Mouse (Mus musculus) frontal cortex, postnatal 14 days (tissue): Measurements from ENCODE around the gene Brap.
"Not testable (repeated sequence)": the region's sequence is repeated elsewhere in the genome, so short reads cannot be mapped to it uniquely, and the experiment has no call there.

Experiments used
- DNase-seq, 2 experiments: peaks; one replicate each; pipeline ENCODE4 v3.0.0; 2022; ENCODE audit warnings: low spot score in 2 of 2

The Brap gene

GRCm38 (mm10) chr5:121660059-121660896 lies at the start of gene Brap, which contains the start of gene Acad10:
Gene Brap, plus strand, starts transcription at chr5:121660563.
Gene Acad10, minus strand, starts transcription at chr5:121660514.
- peak; percentile 85 to 89 for DNase-seq

DNA sequence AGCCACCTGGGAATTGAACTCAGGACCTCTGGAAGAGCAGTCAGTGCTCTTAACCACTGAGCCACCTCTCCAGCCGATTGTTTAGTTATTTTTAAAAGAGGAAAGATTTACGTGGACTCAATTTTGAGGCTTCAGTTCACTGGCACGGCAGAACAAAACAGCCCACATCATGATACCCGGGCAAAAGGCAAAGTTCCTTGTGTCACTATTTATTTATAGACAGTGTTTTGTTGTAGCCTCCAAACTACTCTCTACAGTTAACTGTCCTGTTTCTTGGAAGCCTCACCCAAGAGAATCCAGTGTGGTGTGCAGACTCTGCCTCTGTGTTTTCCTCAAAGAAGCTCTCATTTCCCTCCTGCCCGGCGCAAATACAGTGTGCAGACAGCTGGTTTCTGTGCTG lies 48.3 kb upstream of the Brap start:
- no peak for DNase-seq

DNA sequence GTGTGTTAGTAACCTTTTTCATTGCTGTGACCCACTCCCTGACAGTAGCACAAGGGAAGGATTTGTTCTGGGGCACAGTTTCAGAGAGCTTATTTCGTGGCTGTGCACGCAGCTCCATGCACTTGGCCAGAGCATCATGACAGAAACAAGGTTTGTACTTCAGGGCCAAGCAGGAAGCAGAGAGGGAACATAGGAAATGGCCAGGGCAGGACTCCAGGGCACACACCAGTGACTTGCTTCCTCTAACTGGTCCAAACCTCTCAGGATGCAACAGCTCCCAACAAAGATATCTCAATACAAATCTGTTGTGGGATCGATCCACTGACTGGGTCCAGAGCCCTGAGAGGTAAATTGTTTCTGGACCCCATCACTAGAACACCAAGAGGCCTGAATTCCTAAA lies 45.4 kb upstream of the Brap start:
- DNase-seq = not testable (repeated sequence)

GRCm38 (mm10) chr5:121618592-121619513 lies 41.5 kb upstream of the Brap start, which contains the start of gene Acad12:
Gene Acad12, minus strand, starts transcription at chr5:121618938.
- DNase-seq = peak; percentile 49 to 63

DNA sequence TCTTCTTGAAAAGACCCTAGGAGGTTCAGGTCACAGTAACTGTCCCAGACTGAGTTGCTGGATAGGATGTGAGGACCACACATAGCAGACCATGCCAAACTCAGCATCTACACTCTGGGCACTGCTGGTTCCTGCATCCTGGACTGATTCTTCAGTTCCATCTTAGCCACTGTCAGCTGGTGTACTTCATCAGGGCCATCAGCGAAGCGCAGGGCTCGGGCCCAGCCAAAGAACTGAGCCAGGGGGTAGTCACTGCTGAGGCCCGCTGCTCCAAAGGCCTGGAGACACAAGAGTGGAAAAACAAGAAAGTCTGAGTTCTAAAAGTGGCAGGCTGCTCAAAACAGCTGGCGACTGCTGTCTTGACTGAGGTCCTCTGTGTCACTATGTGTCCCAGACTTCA lies 39.3 kb upstream of the Brap start:
- DNase-seq = no peak

DNA sequence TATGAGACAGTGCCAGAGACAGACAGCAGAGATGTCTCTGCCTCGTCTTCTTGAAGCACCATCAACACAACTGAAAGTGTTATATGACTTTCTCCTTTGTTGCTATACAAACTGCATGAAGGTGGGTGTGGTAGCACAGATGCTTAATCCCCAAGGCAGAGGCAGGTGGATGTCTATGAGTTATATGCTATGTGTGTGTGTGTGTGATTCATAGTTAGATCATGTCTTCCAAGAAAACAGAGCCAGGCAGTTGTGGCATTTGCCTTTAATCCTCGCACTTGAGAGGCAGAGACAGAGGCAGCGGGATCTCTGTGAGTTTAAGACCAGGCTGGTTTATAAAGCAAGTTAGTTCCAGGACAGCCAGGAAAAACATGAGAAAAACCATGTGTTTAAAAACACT lies 37.1 kb upstream of the Brap start:
- no peak for DNase-seq

DNA sequence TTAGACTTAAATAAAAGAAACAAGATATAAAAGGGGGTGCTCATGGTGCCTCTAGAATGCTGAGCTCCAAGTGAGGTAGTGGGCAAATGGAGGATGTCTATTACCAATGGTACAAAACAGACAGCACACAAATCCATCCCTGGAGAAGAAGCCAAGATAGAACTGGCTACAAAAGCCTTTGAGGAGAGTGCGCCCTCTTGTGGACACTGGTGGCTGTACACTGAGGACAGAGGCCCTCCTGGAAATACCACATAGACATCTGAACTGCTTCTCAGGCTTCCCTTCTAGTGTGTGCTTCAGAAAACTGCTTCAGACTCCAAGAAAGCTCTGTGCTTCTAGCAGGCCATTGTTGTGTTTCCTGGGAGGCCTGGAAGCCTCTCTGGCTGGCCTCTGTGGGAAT lies 32.5 kb upstream of the Brap start:
- peak; percentile 14 to 53 for DNase-seq

- not testable (repeated sequence) for DNase-seq
Measured at GRCm38 (mm10) chr5:121631106-121631647, 29.2 kb upstream of the Brap start.

GRCm38 (mm10) chr5:121632804-121633203 lies 27.6 kb upstream of the Brap start:
- no peak for DNase-seq

DNA sequence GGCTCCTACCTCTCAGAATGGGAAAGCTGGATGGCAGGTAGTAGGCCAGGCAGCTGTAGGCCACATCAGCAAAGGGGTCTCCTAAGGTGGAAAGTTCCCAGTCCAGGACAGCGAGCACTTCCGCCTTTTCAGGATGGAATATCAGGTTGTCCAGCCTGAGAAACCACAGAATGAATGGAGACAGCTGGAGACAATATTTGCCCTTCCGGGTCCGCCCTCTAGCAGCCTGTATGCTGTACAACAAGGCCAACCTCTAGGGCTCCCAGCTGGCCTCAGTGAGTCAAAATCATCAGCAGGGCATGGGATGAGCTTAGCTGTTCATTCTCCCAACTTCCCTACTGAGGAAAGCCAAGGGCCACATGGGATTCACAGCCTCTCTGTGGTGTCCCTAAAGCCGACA lies 25.7 kb upstream of the Brap start:
- DNase-seq = no peak

GRCm38 (mm10) chr5:121637296-121637695 lies 23.1 kb upstream of the Brap start:
- DNase-seq = no peak

GRCm38 (mm10) chr5:121639601-121640000 lies 20.8 kb upstream of the Brap start:
- no peak for DNase-seq

DNA sequence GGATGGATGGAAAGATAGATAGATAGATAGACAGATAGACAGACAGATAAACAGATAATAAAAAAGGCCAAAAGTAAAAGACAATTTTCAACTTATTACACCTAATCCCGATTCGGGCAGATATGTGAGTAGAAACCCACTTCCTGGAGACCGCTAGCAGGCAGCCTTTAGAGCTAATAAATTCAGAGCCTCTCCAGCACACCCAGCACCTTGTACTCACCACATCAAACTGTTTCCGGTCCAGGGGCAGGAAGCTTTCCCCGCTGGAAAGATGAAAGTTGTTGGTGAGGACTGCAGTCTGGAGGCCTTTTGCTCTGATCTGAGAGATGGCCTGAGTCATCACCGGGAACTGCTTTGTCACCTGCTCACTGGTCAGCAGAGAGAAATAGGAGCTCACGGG lies 11.2 kb upstream of the Brap start:
- DNase-seq = no peak

- DNase-seq = no peak
Measured at GRCm38 (mm10) chr5:121654526-121654925, 5.8 kb upstream of the Brap start.

DNA sequence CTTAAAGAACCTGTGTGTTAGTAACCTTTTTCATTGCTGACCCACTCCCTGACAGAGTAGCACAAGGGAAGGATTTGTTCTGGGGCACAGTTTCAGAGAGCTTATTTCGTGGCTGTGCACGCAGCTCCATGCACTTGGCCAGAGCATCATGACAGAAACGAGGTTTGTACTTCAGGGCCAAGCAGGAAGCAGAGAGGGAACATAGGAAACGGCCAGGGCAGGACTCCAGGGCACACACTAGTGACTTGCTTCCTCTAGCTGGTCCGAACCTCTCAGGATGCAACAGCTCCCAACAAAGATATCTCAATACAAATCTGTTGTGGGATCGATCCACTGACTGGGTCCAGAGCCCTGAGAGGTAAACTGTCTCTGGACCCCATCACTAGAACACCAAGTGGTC lies 3.5 kb upstream of the Brap start:
- not testable (repeated sequence) for DNase-seq

DNA sequence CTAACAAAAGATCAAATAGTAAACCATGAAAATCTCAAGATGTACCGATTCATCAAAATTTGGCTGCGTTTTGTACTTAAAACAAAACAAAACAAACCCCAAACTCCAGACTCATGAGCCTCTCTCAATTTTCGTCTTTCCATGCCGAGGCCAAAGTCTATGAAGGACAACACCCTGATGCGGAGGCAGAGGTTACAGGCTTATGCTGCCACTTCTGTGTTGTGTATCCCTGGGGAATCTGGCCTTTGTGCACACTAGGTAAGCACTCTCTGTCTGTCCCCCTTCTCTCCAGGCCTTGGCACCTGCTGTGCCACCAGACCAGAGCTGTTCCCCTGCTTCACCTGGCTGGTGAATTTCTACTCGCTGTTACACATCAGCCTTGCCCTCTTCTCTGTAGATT lies 2.7 kb upstream of the Brap start:
- DNase-seq = not testable (repeated sequence)

DNA sequence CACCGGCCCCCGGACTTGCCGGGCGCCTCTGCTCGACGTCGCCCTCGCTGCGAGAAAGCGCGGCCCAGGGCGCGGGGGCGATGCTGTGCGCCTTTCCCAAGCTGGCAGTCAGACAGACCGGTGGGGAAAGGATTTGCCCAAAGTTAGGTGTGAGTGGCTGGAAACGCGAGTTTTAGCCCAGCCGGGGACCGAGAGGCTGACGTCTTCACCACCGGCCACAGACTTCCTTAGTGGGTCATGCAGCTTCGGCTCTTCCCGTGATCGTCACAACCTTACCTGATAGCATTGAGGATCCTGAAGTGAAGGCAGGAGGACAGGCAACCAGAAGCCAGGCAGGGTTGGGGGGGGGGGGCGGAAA lies 513 bp downstream of the Brap start:
- peak; percentile 15 for DNase-seq

GRCm38 (mm10) chr5:121661494-121661893 lies 1.1 kb downstream of the Brap start:
- no peak for DNase-seq

DNA sequence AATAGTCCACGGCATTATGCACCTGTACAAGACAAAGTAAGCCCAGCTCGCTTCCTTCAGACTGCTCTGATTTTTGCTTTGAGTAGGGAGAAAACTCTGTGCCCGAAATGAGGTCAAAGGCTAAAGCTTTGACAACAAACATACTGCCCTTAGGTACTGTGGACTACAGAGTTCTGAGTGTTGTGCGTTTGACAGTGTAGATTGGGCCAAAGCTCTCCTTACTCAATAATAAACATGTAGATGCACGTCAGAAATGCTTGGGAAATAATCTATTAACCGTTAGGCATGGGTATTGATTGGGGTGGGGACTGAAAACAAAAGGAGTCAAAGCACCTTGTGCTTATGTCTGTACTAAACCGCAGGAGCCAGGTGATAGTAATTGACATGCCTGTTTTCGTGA lies 3.1 kb downstream of the Brap start:
- DNase-seq = no peak

GRCm38 (mm10) chr5:121664078-121664477 lies 3.7 kb downstream of the Brap start:
- no peak for DNase-seq

DNA sequence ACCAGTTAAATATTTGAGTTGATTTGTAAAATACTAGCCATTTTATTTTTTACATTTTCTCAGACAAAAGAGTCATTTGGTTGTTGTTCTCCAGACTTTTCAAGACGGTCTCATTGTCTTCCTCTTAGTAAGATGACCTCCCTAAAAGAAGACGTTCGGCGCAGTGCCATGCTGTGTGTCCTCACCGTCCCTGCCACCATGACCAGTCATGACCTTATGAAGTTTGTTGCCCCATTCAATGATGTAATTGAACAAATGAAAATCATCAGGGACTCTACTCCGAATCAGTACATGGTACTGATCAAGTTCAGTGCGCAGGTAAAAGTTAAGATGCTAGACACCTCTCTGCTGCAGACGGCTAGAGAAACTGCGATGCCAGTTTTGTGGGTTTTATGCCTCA lies 4.6 kb downstream of the Brap start:
- DNase-seq = no peak

DNA sequence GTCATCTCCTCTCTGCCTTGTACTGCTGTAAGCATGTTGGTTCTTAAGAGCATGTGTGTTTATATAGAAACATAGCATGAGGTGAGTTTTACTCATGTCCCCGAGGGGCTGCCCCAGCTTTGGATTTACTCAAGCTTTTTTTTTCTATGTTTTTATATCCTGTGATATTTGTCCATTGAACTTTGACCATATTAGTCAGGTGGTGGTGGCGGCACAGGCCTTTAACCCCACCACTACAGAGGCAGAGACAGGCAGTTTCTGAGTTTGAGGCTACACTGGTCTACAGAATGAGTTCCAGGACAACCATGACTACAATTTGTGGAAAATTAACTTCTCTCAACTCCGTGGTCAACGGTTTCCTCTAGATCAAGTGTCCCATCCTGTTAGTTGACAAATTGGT lies 6.7 kb downstream of the Brap start:
- DNase-seq = no peak
